Mouse (Mus musculus) heart, adult 2 months (tissue): ENCODE measurements at regions not wholly inside any gene's neighbourhood (a gene's known extent, or its start where the extent isn't known, plus 50 kb on each side); places are given as distances from the start of the nearest gene placed in this dataset.

Source experiments
- DNase-seq, 2 experiments: peaks; one replicate each; pipeline ENCODE4 v3.0.0; 2021
- H3K27ac ChIP-seq: fragments of 200-600 bp; 2 replicates; pipeline ENCODE4 v1.8.1; 2022
- H3K27me3 ChIP-seq: fragments of 200-500 bp; 2 replicates; pipeline ENCODE4 v1.6.1; 2012; ENCODE audit warnings: mild to moderate bottlenecking, low read length, inconsistent platforms, mixed read lengths; ENCODE audit not compliant: control insufficient read depth, insufficient read depth
- H3K36me3 ChIP-seq: fragments of 200-500 bp; 2 replicates; pipeline ENCODE4 v1.6.1; 2012; ENCODE audit warnings: low read length, inconsistent platforms; ENCODE audit not compliant: control insufficient read depth, insufficient read depth
- H3K4me1 ChIP-seq: fragments of 200-500 bp; 2 replicates; pipeline ENCODE4 v1.6.1; 2011; ENCODE audit warnings: low read length; ENCODE audit not compliant: control insufficient read depth, insufficient read depth
- H3K4me3 ChIP-seq: fragments of 200-600 bp; 2 replicates; pipeline ENCODE4 v1.8.1; 2022
- H3K79me2 ChIP-seq: fragments of 200-500 bp; replicated peaks from 2 replicates; pipeline ENCODE4 v1.6.1; 2012; ENCODE audit warnings: mild to moderate bottlenecking, inconsistent platforms, low read length, moderate library complexity, mixed read lengths; ENCODE audit not compliant: control insufficient read depth, insufficient read depth
- H3K9ac ChIP-seq: fragments of 200-500 bp; 2 replicates; pipeline ENCODE4 v1.6.1; 2012; ENCODE audit warnings: low read depth, mild to moderate bottlenecking, control low read depth, inconsistent platforms, low read length, mixed read lengths
- CTCF ChIP-seq: fragments of 200-600 bp; IDR thresholded peaks from 2 replicates; pipeline ENCODE4 v1.8.1; 2022; ENCODE audit warnings: antibody characterized with exemption, mild to moderate bottlenecking, moderate library complexity
- EP300 ChIP-seq: fragments of 200-500 bp; IDR thresholded peaks from 2 replicates; pipeline ENCODE4 v1.6.1; 2011; ENCODE audit warnings: low read depth, low read length, control low read depth; ENCODE audit not compliant: insufficient read depth
- POLR2A ChIP-seq: fragments of 200-500 bp; IDR thresholded peaks from 2 replicates; pipeline ENCODE4 v1.6.1; 2011; ENCODE audit warnings: mild to moderate bottlenecking, low read depth, low read length, control low read depth; ENCODE audit not compliant: insufficient read depth
- WGBS: fragments of 180-500 bp; shearing (Covaris S2); methylation state at CpG from one replicate; pipeline ENCODE4 v1.1.7; 2018; 5-methylcytosine and 5-hydroxymethylcytosine counted together
- intact Hi-C: fragments of 180-260 bp; cut with DNase I; formaldehyde crosslinking; loops from one replicate; pipeline ENCODE4 v1.15.1; 2025

- 51% methylated on average over 2 of the region's 2 CpGs for WGBS
- TF ChIP-seq EP300 (no peak), CTCF (no peak), POLR2A (no peak)
- H3K4me1 ChIP-seq, result no peaks in the 10 kb centered on the region
Measured at GRCm38 (mm10) chr14:102142720-102143119, 413.0 kb downstream of the Lmo7 start.

GRCm38 (mm10) chr14:102138936-102139335 is 409.2 kb downstream of the Lmo7 start:
- Histone ChIP-seq H3K36me3 (no peaks in the 10 kb centered on the region), H3K27me3 (no peaks in the 10 kb centered on the region), H3K9ac (no peak overlapping the region), H3K4me1 (no peaks in the 10 kb centered on the region), H3K27ac (no peak overlapping the region), H3K79me2 (no peaks in the 10 kb centered on the region), H3K4me3 (no peak overlapping the region)
- no peak for TF ChIP-seq EP300
- TF ChIP-seq POLR2A, result no peak
- TF ChIP-seq CTCF, result no peak
- WGBS, result 79% methylated on average over 1 of the region's 1 CpGs
- DNase-seq, result no peak
- intact Hi-C loops, result no loop called here

More at GRCm38 (mm10) chr14:102142720-102143119, 413.0 kb downstream of the Lmo7 start:
- Histone ChIP-seq H3K27ac (no peak overlapping the region), H3K36me3 (no peaks in the 10 kb centered on the region), H3K27me3 (no peaks in the 10 kb centered on the region), H3K4me3 (no peak overlapping the region), H3K9ac (no peak overlapping the region), H3K79me2 (no peaks in the 10 kb centered on the region)
- intact Hi-C loops, result no loop called here
- no peak for DNase-seq

- Histone ChIP-seq H3K27me3 (no peaks in the 10 kb centered on the region), H3K36me3 (no peaks in the 10 kb centered on the region), H3K4me1 (no peaks in the 10 kb centered on the region), H3K4me3 (no peak overlapping the region), H3K79me2 (no peaks in the 10 kb centered on the region), H3K27ac (no peak overlapping the region), H3K9ac (no peak overlapping the region)
- TF ChIP-seq EP300 (no peak), POLR2A (no peak), CTCF (no peak)
- intact Hi-C loops, result no loop called here
- DNase-seq, result no peak
- WGBS, result 82% methylated on average over 3 of the region's 3 CpGs
Measured at GRCm38 (mm10) chr14:102118166-102118565, 388.4 kb downstream of the Lmo7 start.

GRCm38 (mm10) chr14:102106165-102106564 is 376.4 kb downstream of the Lmo7 start:
- Histone ChIP-seq H3K27ac (no peak overlapping the region), H3K9ac (no peak overlapping the region), H3K36me3 (no peaks in the 10 kb centered on the region), H3K79me2 (no peaks in the 10 kb centered on the region), H3K27me3 (no peaks in the 10 kb centered on the region), H3K4me1 (no peaks in the 10 kb centered on the region), H3K4me3 (no peak overlapping the region)
- intact Hi-C loops, result no loop called here
- TF ChIP-seq EP300, result no peak
- 76% methylated on average over 3 of the region's 3 CpGs for WGBS
- no peak for DNase-seq

- no peak overlapping the region for H3K27ac ChIP-seq
- 78% methylated on average over 1 of the region's 1 CpGs for WGBS
Measured at GRCm38 (mm10) chr14:102094105-102094504, 364.3 kb downstream of the Lmo7 start.

GRCm38 (mm10) chr14:102092557-102092956 is 362.8 kb downstream of the Lmo7 start:
- Histone ChIP-seq H3K27me3 (no peaks in the 10 kb centered on the region), H3K36me3 (no peaks in the 10 kb centered on the region), H3K9ac (no peak overlapping the region), H3K79me2 (no peaks in the 10 kb centered on the region), H3K4me3 (no peak overlapping the region), H3K4me1 (no peaks in the 10 kb centered on the region), H3K27ac (no peak overlapping the region)
- WGBS, result 78% methylated on average over 6 of the region's 6 CpGs
- intact Hi-C loops, result no loop called here
- no peak for TF ChIP-seq CTCF
- no peak for TF ChIP-seq EP300
- TF ChIP-seq POLR2A, result no peak
- no peak for DNase-seq

More at GRCm38 (mm10) chr14:102094105-102094504, 364.3 kb downstream of the Lmo7 start:
- no peaks in the 10 kb centered on the region for H3K4me1 ChIP-seq
- no peak for TF ChIP-seq POLR2A
- no peak for TF ChIP-seq EP300
- TF ChIP-seq CTCF, result no peak
- no peak for DNase-seq
- intact Hi-C loops, result no loop called here
- no peaks in the 10 kb centered on the region for H3K36me3 ChIP-seq
- no peaks in the 10 kb centered on the region for H3K79me2 ChIP-seq
- no peak overlapping the region for H3K4me3 ChIP-seq
- H3K27me3 ChIP-seq, result no peaks in the 10 kb centered on the region
- H3K9ac ChIP-seq, result no peak overlapping the region

GRCm38 (mm10) chr14:102048932-102049331 is 319.2 kb downstream of the Lmo7 start:
- Histone ChIP-seq H3K9ac (no peak overlapping the region), H3K36me3 (no peaks in the 10 kb centered on the region), H3K27me3 (no peaks in the 10 kb centered on the region), H3K79me2 (no peaks in the 10 kb centered on the region), H3K27ac (no peak overlapping the region), H3K4me1 (no peaks in the 10 kb centered on the region), H3K4me3 (no peak overlapping the region)
- 16% methylated on average over 3 of the region's 3 CpGs for WGBS
- no peak for TF ChIP-seq POLR2A
- no peak for DNase-seq
- intact Hi-C loops, result no loop called here
